Mouse (Mus musculus) cerebellum, adult 9-11 months (tissue): ENCODE measurements around the gene Gcc2.
A peak's percentile ranks its signal among the peaks of the same experiment; 100 is the strongest.
"Not testable (repeated sequence)": the region's sequence is repeated elsewhere in the genome, so short reads cannot be mapped to it uniquely, and the experiment has no call there.

ENCODE experiments used
- DNase-seq: peaks from one replicate; pipeline ENCODE4 v3.0.0; 2022

Gene Gcc2

GRCm38 (mm10) chr10:58323028-58323991 is 68.0 kb downstream of the Gcc2 start, which contains the start of gene Lims1:
Gene Lims1, plus strand, starts transcription at chr10:58323466.
- peak; percentile 97 for DNase-seq

- no peak for DNase-seq
Measured at GRCm38 (mm10) chr10:58326271-58326670, 71.0 kb downstream of the Gcc2 start.

GRCm38 (mm10) chr10:58327836-58328235 is 72.5 kb downstream of the Gcc2 start:
- DNase-seq, result not testable (repeated sequence)

- no peak for DNase-seq
Measured at GRCm38 (mm10) chr10:58328517-58329108, 73.3 kb downstream of the Gcc2 start.

GRCm38 (mm10) chr10:58330635-58331034 is 75.3 kb downstream of the Gcc2 start:
- DNase-seq, result no peak

GRCm38 (mm10) chr10:58331741-58332140 is 76.4 kb downstream of the Gcc2 start:
- no peak for DNase-seq

GRCm38 (mm10) chr10:58333414-58333813 is 78.1 kb downstream of the Gcc2 start:
- no peak for DNase-seq

GRCm38 (mm10) chr10:58336156-58336555 is 80.9 kb downstream of the Gcc2 start:
- no peak for DNase-seq

- DNase-seq, result not testable (repeated sequence)
Measured at GRCm38 (mm10) chr10:58337091-58337490, 81.8 kb downstream of the Gcc2 start.

GRCm38 (mm10) chr10:58338590-58338989 is 83.3 kb downstream of the Gcc2 start:
- DNase-seq, result no peak

- no peak for DNase-seq
Measured at GRCm38 (mm10) chr10:58341685-58342084, 86.4 kb downstream of the Gcc2 start.

- DNase-seq, result no peak
Measured at GRCm38 (mm10) chr10:58342199-58342598, 86.9 kb downstream of the Gcc2 start.

- no peak for DNase-seq
Measured at GRCm38 (mm10) chr10:58343552-58343951, 88.3 kb downstream of the Gcc2 start.

- no peak for DNase-seq
Measured at GRCm38 (mm10) chr10:58350600-58350999, 95.3 kb downstream of the Gcc2 start.

GRCm38 (mm10) chr10:58351670-58352069 is 96.4 kb downstream of the Gcc2 start:
- DNase-seq, result no peak

- DNase-seq, result no peak
Measured at GRCm38 (mm10) chr10:58352364-58352763, 97.1 kb downstream of the Gcc2 start.

- no peak for DNase-seq
Measured at GRCm38 (mm10) chr10:58354561-58354960, 99.3 kb downstream of the Gcc2 start.
